Mouse (Mus musculus) testis, adult 2 months (tissue): ENCODE measurements around the gene Zswim4. TPM values are rescaled to one million over a fixed set of nuclear protein-coding genes. Genes with fewer than 3 reads are reported as not detected.
A peak's percentile ranks its signal among the peaks of the same experiment; 100 is the strongest.

Source experiments
- H3K27ac ChIP-seq: fragments of 200-500 bp; 2 replicates; pipeline ENCODE4 v1.5.1; 2012; ENCODE audit warnings: low read depth, low read length; ENCODE audit not compliant: control insufficient read depth, insufficient read depth
- H3K27me3 ChIP-seq: fragments of 200-500 bp; 2 replicates; pipeline ENCODE4 v1.6.1; 2012; ENCODE audit warnings: mild to moderate bottlenecking, low read length, moderate library complexity; ENCODE audit not compliant: control insufficient read depth, insufficient read depth
- H3K36me3 ChIP-seq: fragments of 200-500 bp; 2 replicates; pipeline ENCODE4 v1.6.1; 2012; ENCODE audit warnings: mild to moderate bottlenecking, low read length; ENCODE audit not compliant: control insufficient read depth, insufficient read depth
- H3K4me1 ChIP-seq: fragments of 200-500 bp; 2 replicates; pipeline ENCODE4 v1.6.1; 2012; ENCODE audit warnings: low read length; ENCODE audit not compliant: control insufficient read depth, insufficient read depth
- H3K4me3 ChIP-seq: fragments of 200-500 bp; 2 replicates; pipeline ENCODE4 v1.5.1; 2012; ENCODE audit warnings: low read depth, mild to moderate bottlenecking, low read length, moderate library complexity, mixed read lengths; ENCODE audit not compliant: control insufficient read depth
- CTCF ChIP-seq: fragments of 200-500 bp; IDR thresholded peaks from 2 replicates; pipeline ENCODE4 v1.5.1; 2012; ENCODE audit warnings: low read depth, mild to moderate bottlenecking, inconsistent platforms, low read length, moderate library complexity; ENCODE audit not compliant: control insufficient read depth, insufficient read depth, insufficient replicate concordance
- POLR2A ChIP-seq: fragments of 200-500 bp; IDR thresholded peaks from 2 replicates; pipeline ENCODE4 v1.6.1; 2012; ENCODE audit warnings: low read depth, mild to moderate bottlenecking, inconsistent platforms, low read length, moderate library complexity; ENCODE audit not compliant: control insufficient read depth
- polyA plus RNA-seq: library from polyadenylated mRNA; depleted of rRNA; stranded (reverse); fragments of >200 nt; gene quantifications from 2 replicates; pipeline ENCODE4 v1.2.3, GENCODE M21; 2012

Zswim4 gene
- polyA plus RNA-seq, 1 experiment = 16.9 TPM

DNA sequence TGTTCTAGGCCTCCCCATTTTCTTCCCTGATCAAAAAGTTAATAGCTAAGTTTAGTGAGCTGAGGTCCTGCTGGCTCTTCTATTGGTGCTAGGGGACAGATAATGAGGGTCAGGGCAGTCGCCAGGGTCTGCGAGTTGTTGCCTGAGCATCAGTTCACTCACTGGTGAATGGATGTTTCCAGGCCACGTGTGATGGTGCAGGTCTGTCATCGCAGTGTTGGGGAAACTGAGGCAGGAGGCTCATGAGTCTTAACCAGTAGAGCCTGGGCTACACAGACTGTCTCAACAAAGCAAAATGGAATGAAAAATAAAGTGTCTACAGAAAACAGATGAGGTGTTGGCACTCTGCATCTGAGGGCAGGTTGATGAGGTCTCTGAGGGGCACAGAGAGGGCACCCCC lies 38.0 kb downstream of the Zswim4 start:
- Histone ChIP-seq H3K4me3 (peak overlapping the region; percentile 86), H3K36me3 (no peaks in the 10 kb centered on the region), H3K27me3 (no peaks in the 10 kb centered on the region), H3K4me1 (peaks cover 39% of the 10 kb centered on the region), H3K27ac (peak overlapping the region; percentile 74)
- TF ChIP-seq CTCF = no peak

DNA sequence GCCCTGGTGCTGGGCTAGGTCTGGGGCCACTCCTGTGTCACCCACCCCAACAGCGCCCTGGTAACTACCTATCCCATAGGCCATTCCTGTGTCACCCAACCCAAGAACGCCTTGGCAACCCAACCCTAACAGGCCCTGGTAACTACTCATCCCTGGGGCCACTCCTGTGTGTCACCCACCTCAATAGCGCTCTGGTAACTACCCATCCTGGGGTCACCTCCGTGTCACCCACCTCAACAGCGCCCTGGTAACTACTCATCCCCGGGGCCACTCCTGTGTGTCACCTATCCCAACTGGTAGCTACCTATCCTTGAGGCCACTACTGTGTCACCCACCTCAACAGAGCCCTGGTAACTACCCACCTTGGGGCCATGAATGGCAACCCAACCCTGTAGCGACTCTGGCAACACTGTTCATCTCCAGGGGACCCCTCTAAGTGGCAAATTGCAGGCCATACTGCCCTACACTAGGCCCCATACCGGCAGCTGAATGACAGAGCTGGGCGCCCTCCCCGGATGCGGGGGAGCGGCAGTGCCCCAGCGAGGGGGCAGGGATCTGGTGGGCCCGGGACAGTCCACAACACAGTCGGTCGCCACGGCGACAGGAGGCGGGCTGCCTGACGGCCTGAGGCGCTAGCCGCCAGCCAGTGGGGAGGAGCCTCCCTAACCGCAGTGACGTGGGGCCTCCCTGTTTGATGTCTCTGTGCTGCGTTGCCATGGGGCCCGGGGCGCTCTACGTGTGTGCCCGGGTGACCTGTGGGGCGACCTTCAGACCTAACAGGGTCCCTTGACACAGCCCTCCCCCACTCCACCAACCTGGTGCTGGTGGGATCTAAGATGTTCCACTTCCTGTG lies 38.7 kb downstream of the Zswim4 start:
- TF ChIP-seq POLR2A (no peak; the same call in 1 of the 2 replicates), CTCF (no peak)
- Histone ChIP-seq H3K27me3 (no peaks in the 10 kb centered on the region), H3K4me3 (peak overlapping the region; percentile 86), H3K4me1 (peaks cover 35% of the 10 kb centered on the region), H3K36me3 (no peaks in the 10 kb centered on the region), H3K27ac (peak overlapping the region; percentile 74)

GRCm38 (mm10) chr8:84197141-84197921 lies 39.5 kb downstream of the Zswim4 start:
- Histone ChIP-seq H3K27ac (peak overlapping the region; percentile 74), H3K4me1 (peaks cover 39% of the 10 kb centered on the region), H3K4me3 (peak overlapping the region; percentile 86), H3K36me3 (no peaks in the 10 kb centered on the region), H3K27me3 (no peaks in the 10 kb centered on the region)
- TF ChIP-seq POLR2A (no peak; the same call in 1 of the 2 replicates), CTCF (no peak)

- Histone ChIP-seq H3K4me3 (peak overlapping the region; percentile 12; the same call in 1 of the 2 replicates), H3K4me1 (peaks cover 29% of the 10 kb centered on the region), H3K36me3 (no peaks in the 10 kb centered on the region), H3K27me3 (no peaks in the 10 kb centered on the region), H3K27ac (no peak overlapping the region)
- TF ChIP-seq POLR2A (no peak), CTCF (no peak)
Measured at GRCm38 (mm10) chr8:84194224-84194743, 42.6 kb downstream of the Zswim4 start.

DNA sequence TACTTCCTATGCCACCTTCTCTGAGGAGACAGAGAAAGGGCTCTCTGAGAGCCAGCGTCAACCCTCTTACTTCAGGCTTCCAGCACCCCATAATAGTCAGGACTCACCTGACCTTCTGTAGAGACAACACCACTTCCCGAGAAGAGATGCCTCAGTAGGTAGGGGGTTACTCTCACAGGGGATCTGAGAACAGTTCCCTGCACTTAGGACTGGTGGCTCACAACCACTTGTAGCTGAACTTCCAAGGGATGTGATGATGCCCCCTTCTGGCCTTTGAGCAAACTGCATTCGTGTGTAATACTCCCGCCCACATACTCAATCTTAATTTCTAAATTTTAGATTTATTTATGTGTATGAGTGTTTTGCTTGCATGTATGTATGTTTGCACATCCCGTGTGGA lies 43.3 kb downstream of the Zswim4 start:
- Histone ChIP-seq H3K36me3 (no peaks in the 10 kb centered on the region), H3K4me3 (peak overlapping the region; percentile 85), H3K4me1 (peaks cover 25% of the 10 kb centered on the region), H3K27me3 (no peaks in the 10 kb centered on the region), H3K27ac (no peak overlapping the region)
- TF ChIP-seq CTCF (peak; percentile 25; the same call in 1 of the 2 replicates), POLR2A (no peak)

DNA sequence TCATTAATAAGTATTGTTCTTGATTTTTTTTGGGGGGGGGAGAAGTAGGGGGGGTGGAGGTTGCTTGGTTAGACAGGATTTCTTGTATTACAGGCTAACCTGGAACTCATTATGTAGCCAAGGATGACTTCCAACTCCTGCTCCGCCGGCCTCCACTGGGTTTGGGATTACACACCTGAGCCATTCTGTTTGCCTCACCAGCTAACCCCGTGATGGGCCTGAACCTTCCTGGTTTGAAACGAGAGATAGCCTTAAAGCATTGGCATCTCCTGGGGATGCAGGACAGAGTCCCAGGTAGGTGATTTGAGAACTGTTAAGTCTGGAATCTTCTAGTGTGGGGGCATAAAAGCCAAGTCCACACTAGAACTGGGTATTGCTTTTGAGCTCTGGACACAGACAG lies 43.7 kb downstream of the Zswim4 start:
- TF ChIP-seq CTCF = no peak
- no peak for TF ChIP-seq POLR2A
- no peak overlapping the region for H3K27ac ChIP-seq
- H3K4me3 ChIP-seq = peak overlapping the region; percentile 85
- peaks cover 21% of the 10 kb centered on the region for H3K4me1 ChIP-seq
- no peaks in the 10 kb centered on the region for H3K36me3 ChIP-seq
- H3K27me3 ChIP-seq = no peaks in the 10 kb centered on the region

DNA sequence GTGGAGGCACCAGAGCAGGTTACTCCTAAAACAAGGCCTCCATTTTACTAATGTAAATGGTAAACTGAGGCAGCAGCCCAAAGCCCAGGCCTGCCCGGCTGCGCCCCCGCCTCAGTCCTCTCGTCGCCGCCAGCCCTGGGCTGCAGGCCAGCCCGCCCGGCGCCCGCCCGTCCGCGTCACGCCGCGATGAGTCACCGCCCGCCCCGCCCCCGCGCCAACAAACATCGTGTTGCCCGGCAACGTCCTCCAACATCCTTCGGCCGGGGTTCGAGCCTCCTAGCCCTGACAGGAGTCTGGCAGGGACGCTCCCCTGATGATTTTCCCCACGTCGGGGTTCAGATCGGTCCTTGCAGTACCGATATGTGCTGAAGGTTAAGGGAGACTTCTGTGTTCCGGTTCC lies 44.3 kb downstream of the Zswim4 start:
- TF ChIP-seq POLR2A = no peak; the same call in 1 of the 2 replicates
- TF ChIP-seq CTCF = no peak

More for the DNA sequence above, 44.3 kb downstream of the Zswim4 start:
- no peaks in the 10 kb centered on the region for H3K27me3 ChIP-seq
- H3K4me1 ChIP-seq = peaks cover 15% of the 10 kb centered on the region
- H3K36me3 ChIP-seq = no peaks in the 10 kb centered on the region
- no peak overlapping the region for H3K27ac ChIP-seq
- H3K4me3 ChIP-seq = peak overlapping the region; percentile 85
